Mouse (Mus musculus): ENCODE measurements around the gene Wdr6. TPM values are rescaled to one million over a fixed set of nuclear protein-coding genes. Genes with fewer than 3 reads are reported as not detected.
A peak's percentile ranks its signal among the peaks of the same experiment; 100 is the strongest.

Gene Wdr6
- total and polyA plus RNA-seq, 3 experiments = 13.3 to 17.2 (median 16.5) TPM

DNA sequence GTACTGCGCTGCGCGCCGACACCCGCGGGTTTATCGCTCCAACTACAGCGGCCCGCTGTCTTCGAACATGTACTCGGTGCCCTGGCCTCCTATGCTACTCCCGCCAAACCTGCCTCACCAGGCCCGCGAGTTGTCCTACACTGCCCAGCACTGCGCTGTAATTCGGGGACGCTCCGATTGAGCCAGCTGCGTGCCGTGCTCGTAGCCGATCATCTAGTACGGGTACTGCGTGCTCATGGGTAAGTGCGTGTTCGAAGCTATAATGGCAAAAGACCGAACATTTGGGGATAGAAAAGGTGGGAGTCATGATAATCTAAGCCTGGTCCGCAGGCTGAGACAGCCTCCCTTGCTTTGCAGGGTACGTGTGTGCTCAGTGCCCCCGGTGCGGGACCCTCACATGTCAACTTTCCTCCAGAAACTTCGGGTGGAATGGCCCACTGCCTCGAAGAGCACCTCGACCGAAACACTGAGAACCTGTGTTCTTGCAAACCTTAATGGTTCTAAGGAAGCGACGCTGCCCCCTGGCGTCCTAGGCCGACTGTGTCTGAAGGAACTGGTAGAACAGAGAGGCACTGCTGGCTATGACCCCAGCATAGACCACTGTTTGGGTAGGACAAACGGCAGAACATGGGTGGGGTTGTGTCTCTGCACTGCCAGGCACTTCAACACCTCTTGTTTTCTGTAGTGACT is 8.2 kb downstream of the Wdr6 start:
- Histone ChIP-seq H3K79me2 (replicated peaks; ENCODE audit: control insufficient read depth, insufficient read depth, low read length) (no peaks in the 10 kb centered on the region; the same call in 1 of the 2 replicates), H3K36me3 (ENCODE audit: control insufficient read depth, insufficient read depth, low read length) (no peaks in the 10 kb centered on the region), H3K4me1 (ENCODE audit: control insufficient read depth, insufficient read depth, low read length) (peaks cover 7% of the 10 kb centered on the region), H3K4me3 (peak overlapping the region; percentile 67), H3K27me3 (ENCODE audit: control insufficient read depth, insufficient read depth, low read length) (no peaks in the 10 kb centered on the region), H3K27ac (peak overlapping the region; percentile 24; the same call in 1 of the 2 replicates), H3K9ac (ENCODE audit: low read depth, low read length) (peak overlapping the region; percentile 55)
- DNase-seq = peak; percentile 78 to 80
- TF ChIP-seq POLR2A (IDR thresholded peaks at IDR 0.05; ENCODE audit: insufficient read depth, low read depth, low read length) (0 out of 2 replicates have a peak, but pooled peaks have one; percentile 39), CTCF (IDR thresholded peaks at IDR 0.05) (peak; percentile 89), EP300 (IDR thresholded peaks at IDR 0.05; ENCODE audit: insufficient read depth, low read depth, low read length) (0 out of 2 replicates have a peak, but pooled peaks have one; percentile 61)
- intact Hi-C loops (cut with DNase I) = no loop called here
- WGBS = 2% methylated on average over 40 of the region's 40 CpGs

DNA sequence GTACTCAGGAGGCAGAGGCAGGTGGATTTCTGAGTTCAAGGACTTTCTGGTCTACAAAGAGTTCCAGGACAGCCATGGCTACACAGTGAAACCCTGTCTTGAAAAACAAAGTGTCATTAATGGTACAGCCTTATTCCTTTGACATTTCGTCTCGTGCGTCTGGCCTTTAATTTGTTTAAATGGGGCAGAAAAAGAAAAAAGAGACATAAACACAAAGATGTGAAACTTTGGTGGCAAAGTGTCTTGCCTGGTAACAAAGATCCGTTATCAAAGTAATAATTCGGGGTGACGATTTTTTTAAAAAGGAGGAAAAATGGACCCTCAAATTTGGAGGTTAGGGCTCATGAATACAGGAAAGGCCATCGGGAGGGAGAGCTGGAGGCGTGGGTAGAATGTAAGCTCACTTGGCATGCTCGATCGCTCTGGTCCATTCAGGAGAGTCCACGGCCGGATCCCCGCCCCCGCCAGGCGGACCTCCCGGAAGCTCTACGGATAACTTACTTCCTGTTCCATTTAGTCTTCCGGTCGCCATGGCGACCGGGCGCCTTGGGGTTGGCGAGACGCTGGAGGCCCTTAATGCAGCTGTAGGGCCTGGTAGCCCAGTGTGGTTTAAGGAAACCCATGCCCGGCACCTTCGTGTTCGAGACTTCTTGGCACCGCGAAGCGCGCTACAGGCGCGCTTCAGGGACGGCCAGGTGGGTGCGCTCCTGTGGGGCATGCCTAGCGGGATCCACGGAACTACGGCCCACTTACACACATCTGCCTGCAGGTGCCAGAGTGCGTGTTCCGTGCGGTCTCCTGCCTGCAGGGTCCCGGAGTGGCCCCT is 8.9 kb downstream of the Wdr6 start, which contains the start of gene Dalrd3:
TSS of gene Dalrd3 (plus strand) at position 506 of the 826 bp plus-strand sequence.
- no peaks in the 10 kb centered on the region; the same call in 1 of the 2 replicates for H3K79me2 ChIP-seq (replicated peaks; ENCODE audit: control insufficient read depth, insufficient read depth, low read length)
- peak within 1 kb of the TSS; percentile 67 for H3K4me3 ChIP-seq
- H3K27ac ChIP-seq = peak within 1 kb of the TSS; percentile 41; the same call in 1 of the 2 replicates
- TF ChIP-seq CTCF (IDR thresholded peaks at IDR 0.05) (no peak), EP300 (IDR thresholded peaks at IDR 0.05; ENCODE audit: insufficient read depth, low read depth, low read length) (0 out of 2 replicates have a peak, but pooled peaks have one; percentile 34), POLR2A (IDR thresholded peaks at IDR 0.05; ENCODE audit: insufficient read depth, low read depth, low read length) (peak; percentile 56)
- 5% methylated on average over 42 of the region's 42 CpGs for WGBS
- no peaks in the 10 kb centered on the region for H3K27me3 ChIP-seq (ENCODE audit: control insufficient read depth, insufficient read depth, low read length)
- H3K9ac ChIP-seq (ENCODE audit: low read depth, low read length) = peak within 1 kb of the TSS; percentile 55
- H3K4me1 ChIP-seq (ENCODE audit: control insufficient read depth, insufficient read depth, low read length) = peaks cover 7% of the 10 kb centered on the region
- intact Hi-C loops (cut with DNase I) = no loop called here
- peak; percentile 84 to 92 for DNase-seq
- no peaks in the 10 kb centered on the region for H3K36me3 ChIP-seq (ENCODE audit: control insufficient read depth, insufficient read depth, low read length)

DNA sequence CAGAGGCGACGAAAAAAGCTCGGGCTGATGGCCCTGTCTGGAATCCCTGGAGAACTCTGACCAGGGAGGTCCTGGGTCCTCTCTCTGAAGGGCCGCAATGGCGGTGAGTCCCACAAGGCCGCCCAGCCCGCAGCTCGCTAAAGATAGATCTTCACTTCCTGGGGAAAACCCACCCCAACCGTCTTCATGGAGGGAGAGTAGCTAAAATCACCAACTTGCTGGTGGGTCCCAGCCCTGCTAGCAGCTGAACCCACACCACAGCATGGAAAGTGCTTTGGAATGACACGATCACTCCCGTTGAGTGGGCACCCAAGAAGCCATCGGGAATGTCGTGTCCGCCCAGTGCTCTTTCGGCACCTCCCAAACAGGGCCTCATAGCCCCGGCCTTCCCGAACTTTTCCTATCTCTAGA is 10.0 kb downstream of the Wdr6 start:
- DNase-seq = no peak
- Histone ChIP-seq H3K4me1 (ENCODE audit: control insufficient read depth, insufficient read depth, low read length) (peaks cover 7% of the 10 kb centered on the region), H3K4me3 (peak overlapping the region; percentile 88), H3K27ac (peak overlapping the region; percentile 95), H3K79me2 (replicated peaks; ENCODE audit: control insufficient read depth, insufficient read depth, low read length) (no peaks in the 10 kb centered on the region), H3K27me3 (ENCODE audit: control insufficient read depth, insufficient read depth, low read length) (no peaks in the 10 kb centered on the region), H3K36me3 (ENCODE audit: control insufficient read depth, insufficient read depth, low read length) (no peaks in the 10 kb centered on the region), H3K9ac (ENCODE audit: low read depth, low read length) (no peak overlapping the region)
- no peak for TF ChIP-seq EP300 (IDR thresholded peaks at IDR 0.05; ENCODE audit: insufficient read depth, low read depth, low read length)
- TF ChIP-seq CTCF (IDR thresholded peaks at IDR 0.05) = no peak
- no peak for TF ChIP-seq POLR2A (IDR thresholded peaks at IDR 0.05; ENCODE audit: insufficient read depth, low read depth, low read length)
- WGBS = 55% methylated on average over 17 of the region's 17 CpGs
- intact Hi-C loops (cut with DNase I) = no loop called here

DNA sequence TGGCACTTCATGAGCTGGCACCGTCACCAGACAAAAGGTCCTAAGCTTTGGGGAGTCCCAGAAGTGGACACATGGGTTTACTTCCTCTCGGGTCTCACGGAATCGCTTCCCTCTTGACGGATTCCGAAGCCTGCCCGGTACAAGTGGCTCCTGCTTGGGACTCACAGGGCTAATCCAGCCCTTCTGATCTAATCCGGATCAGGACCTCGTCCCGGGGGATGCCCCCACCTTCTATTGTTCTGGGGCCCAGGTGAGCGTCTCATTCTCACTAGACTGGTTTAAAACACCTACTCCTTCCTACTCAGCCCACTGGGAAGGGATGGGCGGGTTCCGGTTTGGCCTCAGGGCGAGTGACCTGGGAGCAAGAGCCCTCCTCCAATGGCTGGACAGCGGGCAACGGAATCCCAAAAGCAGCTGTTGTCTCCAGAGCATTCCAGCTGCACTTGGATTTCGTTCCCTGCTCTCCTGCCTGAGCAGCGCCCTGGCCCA is 10.6 kb downstream of the Wdr6 start:
- 3% methylated on average over 18 of the region's 18 CpGs for WGBS
- TF ChIP-seq CTCF (IDR thresholded peaks at IDR 0.05) (no peak), EP300 (IDR thresholded peaks at IDR 0.05; ENCODE audit: insufficient read depth, low read depth, low read length) (no peak), POLR2A (IDR thresholded peaks at IDR 0.05; ENCODE audit: insufficient read depth, low read depth, low read length) (no peak)
- no peaks in the 10 kb centered on the region for H3K36me3 ChIP-seq (ENCODE audit: control insufficient read depth, insufficient read depth, low read length)
- no peaks in the 10 kb centered on the region for H3K27me3 ChIP-seq (ENCODE audit: control insufficient read depth, insufficient read depth, low read length)
- peaks cover 7% of the 10 kb centered on the region for H3K4me1 ChIP-seq (ENCODE audit: control insufficient read depth, insufficient read depth, low read length)
- intact Hi-C loops (cut with DNase I) = loop anchor here (2.0 kb wide), 1 partner anchor 51 kb away; the partner anchor contains the start of gene Qrich1
- DNase-seq = peak; percentile 57 to 59
- H3K27ac ChIP-seq = peak overlapping the region; percentile 95
- peak overlapping the region; percentile 88 for H3K4me3 ChIP-seq
- no peaks in the 10 kb centered on the region for H3K79me2 ChIP-seq (replicated peaks; ENCODE audit: control insufficient read depth, insufficient read depth, low read length)
- peak overlapping the region; percentile 69 for H3K9ac ChIP-seq (ENCODE audit: low read depth, low read length)

DNA sequence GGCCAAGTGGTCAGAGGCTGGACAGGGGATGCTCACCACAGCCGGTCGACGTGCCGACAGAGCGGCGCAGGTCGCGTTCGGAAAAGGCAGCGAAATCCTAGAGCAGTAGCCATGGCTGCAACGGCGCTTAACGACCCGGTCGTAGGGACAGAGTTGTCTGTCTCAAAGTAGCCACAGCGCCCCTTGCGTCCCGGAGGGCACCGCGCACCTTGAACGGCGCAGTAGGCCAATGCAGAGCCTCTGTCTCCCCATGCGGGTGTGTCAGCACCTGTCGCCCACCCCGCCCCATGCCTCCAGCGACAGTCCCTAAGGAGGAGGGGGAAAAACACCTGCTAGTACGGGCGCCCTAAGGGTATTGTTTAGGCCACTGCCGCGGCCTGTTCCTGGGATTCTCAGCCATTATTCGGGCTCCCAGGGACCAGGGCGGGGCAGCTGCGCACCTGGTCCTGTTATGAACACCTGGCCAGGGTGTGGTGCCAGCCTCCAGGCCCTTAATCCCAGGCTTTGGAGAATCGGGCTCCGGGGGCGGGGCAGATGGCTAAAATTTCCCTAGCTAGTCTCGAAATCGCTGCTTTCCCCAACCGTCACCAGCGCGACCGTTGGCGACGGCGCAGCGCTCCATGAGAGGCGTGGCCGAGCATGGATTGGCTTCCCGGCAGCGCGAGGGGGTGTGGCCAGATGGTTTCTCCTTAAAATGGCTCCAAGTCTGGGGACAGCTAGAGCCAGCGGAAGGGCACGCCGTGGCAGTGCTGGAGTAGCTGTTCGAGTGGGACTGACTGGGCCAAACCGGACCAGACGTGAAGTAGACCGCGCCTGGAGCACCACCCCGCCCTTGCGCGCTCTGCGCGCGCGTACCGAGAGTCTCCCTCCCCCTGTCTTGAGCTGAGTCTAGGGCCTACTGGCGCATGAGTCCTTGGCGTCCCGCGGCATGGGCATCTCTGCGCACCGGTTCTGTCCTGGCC is 11.4 kb downstream of the Wdr6 start, which contains the start of gene Ndufaf3:
TSS of gene Ndufaf3 (minus strand) at position 620 of the 962 bp plus-strand sequence.
- Histone ChIP-seq H3K4me3 (peak within 1 kb of the TSS; percentile 88), H3K4me1 (ENCODE audit: control insufficient read depth, insufficient read depth, low read length) (peaks cover 7% of the 10 kb centered on the region), H3K79me2 (replicated peaks; ENCODE audit: control insufficient read depth, insufficient read depth, low read length) (no peaks in the 10 kb centered on the region), H3K27me3 (ENCODE audit: control insufficient read depth, insufficient read depth, low read length) (no peaks in the 10 kb centered on the region), H3K27ac (peak within 1 kb of the TSS; percentile 95), H3K36me3 (ENCODE audit: control insufficient read depth, insufficient read depth, low read length) (no peaks in the 10 kb centered on the region), H3K9ac (ENCODE audit: low read depth, low read length) (peak within 1 kb of the TSS; percentile 76)
- TF ChIP-seq CTCF (IDR thresholded peaks at IDR 0.05) (no peak; the same call in none of the 2 replicates), POLR2A (IDR thresholded peaks at IDR 0.05; ENCODE audit: insufficient read depth, low read depth, low read length) (peak; percentile 99), EP300 (IDR thresholded peaks at IDR 0.05; ENCODE audit: insufficient read depth, low read depth, low read length) (peak; percentile 81)
- intact Hi-C loops (cut with DNase I) = loop anchor here (2.0 kb wide), 1 partner anchor 50 kb away; the partner anchor contains the start of gene Qrich1
- WGBS = under 1% methylated on average over 73 of the region's 73 CpGs
- peak; percentile 97 for DNase-seq
